Mouse (Mus musculus) liver, embryonic 14.5 days (tissue): Measurements from ENCODE around the gene Hif3a.

ENCODE experiments used
- CTCF ChIP-seq: IDR thresholded peaks from 2 replicates; pipeline ENCODE4 v1.5.1; 2016; ENCODE audit warnings: antibody characterized with exemption, low read depth, control low read depth
- EP300 ChIP-seq: IDR thresholded peaks from 2 replicates; pipeline ENCODE4 v1.6.1; 2016; ENCODE audit warnings: antibody characterized with exemption, low read depth

- TF ChIP-seq CTCF (no peak), EP300 (no peak)
Measured at GRCm38 (mm10) chr7:17003230-17003960, 58.8 kb downstream of the Hif3a start.
